Mouse (Mus musculus): ENCODE measurements around the gene Gipr.

Gipr gene

GRCm38 (mm10) chr7:19165656-19166423 is at the start of gene Gipr:
Gene Gipr, minus strand, starts transcription at chr7:19166127.
- in situ Hi-C loops (cut with MboI; ENCODE audit: low pct_unique_long_range_greater_than_20kb in 1 of 2, low sequenced_read_pairs in 2 of 2, unreplicated experiment in 1 of 2): no loop called here

- in situ Hi-C loops (cut with MboI; ENCODE audit: low pct_unique_long_range_greater_than_20kb in 1 of 2, low sequenced_read_pairs in 2 of 2, unreplicated experiment in 1 of 2): loop anchor here (5.0 to 10.0 kb wide), 2 partner anchors 33 to 60 kb away; partner anchors contain the start of gene Vasp (in 1 of the 2)
Measured at GRCm38 (mm10) chr7:19214940-19215339, 49.0 kb upstream of the Gipr start.

GRCm38 (mm10) chr7:19214369-19214768 is 48.4 kb upstream of the Gipr start:
- in situ Hi-C loops (cut with MboI; ENCODE audit: low pct_unique_long_range_greater_than_20kb in 1 of 2, low sequenced_read_pairs in 2 of 2, unreplicated experiment in 1 of 2): loop anchor here in 1 of 2 experiments (10.0 kb wide), 1 partner anchor 60 kb away; the partner anchor contains the start of gene Vasp

GRCm38 (mm10) chr7:19213385-19213784 is 47.5 kb upstream of the Gipr start:
- in situ Hi-C loops (cut with MboI; ENCODE audit: low pct_unique_long_range_greater_than_20kb in 1 of 2, low sequenced_read_pairs in 2 of 2, unreplicated experiment in 1 of 2): loop anchor here in 1 of 2 experiments (10.0 kb wide), 1 partner anchor 61 kb away; the partner anchor contains the start of gene Vasp

GRCm38 (mm10) chr7:19211996-19212755 is 46.2 kb upstream of the Gipr start, which contains the start of gene Gpr4:
Gene Gpr4, plus strand, starts transcription at chr7:19212538.
- in situ Hi-C loops (cut with MboI; ENCODE audit: low pct_unique_long_range_greater_than_20kb in 1 of 2, low sequenced_read_pairs in 2 of 2, unreplicated experiment in 1 of 2): loop anchor here in 1 of 2 experiments (10.0 kb wide), 1 partner anchor 63 kb away; the partner anchor contains the start of gene Vasp

- in situ Hi-C loops (cut with MboI; ENCODE audit: low pct_unique_long_range_greater_than_20kb in 1 of 2, low sequenced_read_pairs in 2 of 2, unreplicated experiment in 1 of 2): loop anchor here in 1 of 2 experiments (10.0 kb wide), 1 partner anchor 64 kb away; the partner anchor contains the start of gene Vasp
Measured at GRCm38 (mm10) chr7:19211041-19211675, 45.2 kb upstream of the Gipr start.

GRCm38 (mm10) chr7:19210010-19210409 is 44.1 kb upstream of the Gipr start:
- in situ Hi-C loops (cut with MboI; ENCODE audit: low pct_unique_long_range_greater_than_20kb in 1 of 2, low sequenced_read_pairs in 2 of 2, unreplicated experiment in 1 of 2): loop anchor here in 1 of 2 experiments (10.0 kb wide), 1 partner anchor 65 kb away; the partner anchor contains the start of gene Vasp

- in situ Hi-C loops (cut with MboI; ENCODE audit: low pct_unique_long_range_greater_than_20kb in 1 of 2, low sequenced_read_pairs in 2 of 2, unreplicated experiment in 1 of 2): no loop called here
Measured at GRCm38 (mm10) chr7:19209494-19209893, 43.6 kb upstream of the Gipr start.

GRCm38 (mm10) chr7:19208944-19209472 is 43.1 kb upstream of the Gipr start:
- in situ Hi-C loops (cut with MboI; ENCODE audit: low pct_unique_long_range_greater_than_20kb in 1 of 2, low sequenced_read_pairs in 2 of 2, unreplicated experiment in 1 of 2): no loop called here

- in situ Hi-C loops (cut with MboI; ENCODE audit: low pct_unique_long_range_greater_than_20kb in 1 of 2, low sequenced_read_pairs in 2 of 2, unreplicated experiment in 1 of 2): no loop called here
Measured at GRCm38 (mm10) chr7:19208201-19208910, 42.4 kb upstream of the Gipr start.

- in situ Hi-C loops (cut with MboI; ENCODE audit: low pct_unique_long_range_greater_than_20kb in 1 of 2, low sequenced_read_pairs in 2 of 2, unreplicated experiment in 1 of 2): no loop called here
Measured at GRCm38 (mm10) chr7:19202065-19202850, 36.3 kb upstream of the Gipr start.

- in situ Hi-C loops (cut with MboI; ENCODE audit: low pct_unique_long_range_greater_than_20kb in 1 of 2, low sequenced_read_pairs in 2 of 2, unreplicated experiment in 1 of 2): no loop called here
Measured at GRCm38 (mm10) chr7:19201660-19202059, 35.7 kb upstream of the Gipr start.

GRCm38 (mm10) chr7:19197985-19198384 is 32.1 kb upstream of the Gipr start:
- in situ Hi-C loops (cut with MboI; ENCODE audit: low pct_unique_long_range_greater_than_20kb in 1 of 2, low sequenced_read_pairs in 2 of 2, unreplicated experiment in 1 of 2): loop anchor here in 1 of 2 experiments (5.0 kb wide), 1 partner anchor 79 kb away; no protein-coding TSS in a partner anchor

GRCm38 (mm10) chr7:19196676-19197075 is 30.7 kb upstream of the Gipr start:
- in situ Hi-C loops (cut with MboI; ENCODE audit: low pct_unique_long_range_greater_than_20kb in 1 of 2, low sequenced_read_pairs in 2 of 2, unreplicated experiment in 1 of 2): loop anchor here in 1 of 2 experiments (5.0 kb wide), 1 partner anchor 81 kb away; no protein-coding TSS in a partner anchor

GRCm38 (mm10) chr7:19194676-19195075 is 28.7 kb upstream of the Gipr start:
- in situ Hi-C loops (cut with MboI; ENCODE audit: low pct_unique_long_range_greater_than_20kb in 1 of 2, low sequenced_read_pairs in 2 of 2, unreplicated experiment in 1 of 2): loop anchor here in 1 of 2 experiments (5.0 kb wide), 1 partner anchor 83 kb away; no protein-coding TSS in a partner anchor

- in situ Hi-C loops (cut with MboI; ENCODE audit: low pct_unique_long_range_greater_than_20kb in 1 of 2, low sequenced_read_pairs in 2 of 2, unreplicated experiment in 1 of 2): loop anchor here in 1 of 2 experiments (5.0 kb wide), 1 partner anchor 33 kb away; no protein-coding TSS in a partner anchor
Measured at GRCm38 (mm10) chr7:19184758-19185157, 18.8 kb upstream of the Gipr start.

GRCm38 (mm10) chr7:19184250-19184649 is 18.3 kb upstream of the Gipr start:
- in situ Hi-C loops (cut with MboI; ENCODE audit: low pct_unique_long_range_greater_than_20kb in 1 of 2, low sequenced_read_pairs in 2 of 2, unreplicated experiment in 1 of 2): loop anchor here in 1 of 2 experiments (5.0 kb wide), 1 partner anchor 33 kb away; no protein-coding TSS in a partner anchor
